Mouse (Mus musculus) left cerebral cortex, adult 18-20 months (tissue): Measurements from ENCODE around the gene Cxcr2. TPM values are rescaled to one million over a fixed set of nuclear protein-coding genes. Genes with fewer than 3 reads are reported as not detected.
A peak's percentile ranks its signal among the peaks of the same experiment; 100 is the strongest.

ENCODE experiments used
- DNase-seq, 2 experiments: peaks; one replicate each; pipeline ENCODE4 v3.0.0; 2021 to 2022; ENCODE audit warnings: low spot score in 2 of 2, mixed read lengths in 1 of 2
- long read RNA-seq, 2 experiments: library from polyadenylated mRNA; stranded (forward); transcript quantifications; one replicate each; pipeline ENCODE4 v2.0.0; 2021
- total RNA-seq, 2 experiments: library from RNA; stranded (reverse); gene quantifications; 2 replicates each; pipeline ENCODE4 v1.2.3; 2021

The Cxcr2 gene
- not detected for total RNA-seq
- long read RNA-seq, experiment 1, result 0 reads
- long read RNA-seq, experiment 2, result 0 reads

- DNase-seq, result no peak
Measured at GRCm38 (mm10) chr1:74153461-74154184, at the start of gene Cxcr2. Gene Cxcr2 (plus strand): TSS chr1:74153989.

- DNase-seq, result no peak
Measured at GRCm38 (mm10) chr1:74105660-74106059, 48.1 kb upstream of the Cxcr2 start.

- DNase-seq, result no peak
Measured at GRCm38 (mm10) chr1:74106214-74106613, 47.6 kb upstream of the Cxcr2 start.

- DNase-seq, result no peak
Measured at GRCm38 (mm10) chr1:74107931-74108618, 45.7 kb upstream of the Cxcr2 start.

- no peak for DNase-seq
Measured at GRCm38 (mm10) chr1:74109670-74110069, 44.1 kb upstream of the Cxcr2 start.

GRCm38 (mm10) chr1:74110932-74111695 lies 42.7 kb upstream of the Cxcr2 start:
- DNase-seq, result no peak

- DNase-seq, result no peak
Measured at GRCm38 (mm10) chr1:74111696-74112030, 42.1 kb upstream of the Cxcr2 start.

- no peak for DNase-seq
Measured at GRCm38 (mm10) chr1:74113071-74113470, 40.7 kb upstream of the Cxcr2 start.

- no peak for DNase-seq
Measured at GRCm38 (mm10) chr1:74117876-74118275, 35.9 kb upstream of the Cxcr2 start.

GRCm38 (mm10) chr1:74119115-74119514 lies 34.7 kb upstream of the Cxcr2 start:
- no peak for DNase-seq

- no peak for DNase-seq
Measured at GRCm38 (mm10) chr1:74121138-74121537, 32.7 kb upstream of the Cxcr2 start.

- peak; percentile 51 to 54 for DNase-seq
Measured at GRCm38 (mm10) chr1:74121821-74122576, 31.8 kb upstream of the Cxcr2 start.

- no peak for DNase-seq
Measured at GRCm38 (mm10) chr1:74123215-74123614, 30.6 kb upstream of the Cxcr2 start.

GRCm38 (mm10) chr1:74124021-74124981 lies 29.5 kb upstream of the Cxcr2 start, which contains the start of gene Tns1:
Gene Tns1 (minus strand): TSS chr1:74124449.
- no peak for DNase-seq

- DNase-seq, result peak; percentile 63 to 67
Measured at GRCm38 (mm10) chr1:74124991-74125552, 28.7 kb upstream of the Cxcr2 start, which contains the start of gene Rufy4. Gene Rufy4 (plus strand): TSS chr1:74125541.

- DNase-seq, result no peak
Measured at GRCm38 (mm10) chr1:74130883-74131659, 22.7 kb upstream of the Cxcr2 start.

GRCm38 (mm10) chr1:74132011-74132410 lies 21.8 kb upstream of the Cxcr2 start:
- no peak for DNase-seq

GRCm38 (mm10) chr1:74133954-74134353 lies 19.8 kb upstream of the Cxcr2 start:
- no peak for DNase-seq
